Mouse (Mus musculus) kidney, adult 18-20 months (tissue): Measurements from ENCODE around the gene Dgat2.
A peak's percentile ranks its signal among the peaks of the same experiment; 100 is the strongest.

Experiments
- DNase-seq: peaks from one replicate; pipeline ENCODE4 v3.0.0; 2021

Gene Dgat2

DNA sequence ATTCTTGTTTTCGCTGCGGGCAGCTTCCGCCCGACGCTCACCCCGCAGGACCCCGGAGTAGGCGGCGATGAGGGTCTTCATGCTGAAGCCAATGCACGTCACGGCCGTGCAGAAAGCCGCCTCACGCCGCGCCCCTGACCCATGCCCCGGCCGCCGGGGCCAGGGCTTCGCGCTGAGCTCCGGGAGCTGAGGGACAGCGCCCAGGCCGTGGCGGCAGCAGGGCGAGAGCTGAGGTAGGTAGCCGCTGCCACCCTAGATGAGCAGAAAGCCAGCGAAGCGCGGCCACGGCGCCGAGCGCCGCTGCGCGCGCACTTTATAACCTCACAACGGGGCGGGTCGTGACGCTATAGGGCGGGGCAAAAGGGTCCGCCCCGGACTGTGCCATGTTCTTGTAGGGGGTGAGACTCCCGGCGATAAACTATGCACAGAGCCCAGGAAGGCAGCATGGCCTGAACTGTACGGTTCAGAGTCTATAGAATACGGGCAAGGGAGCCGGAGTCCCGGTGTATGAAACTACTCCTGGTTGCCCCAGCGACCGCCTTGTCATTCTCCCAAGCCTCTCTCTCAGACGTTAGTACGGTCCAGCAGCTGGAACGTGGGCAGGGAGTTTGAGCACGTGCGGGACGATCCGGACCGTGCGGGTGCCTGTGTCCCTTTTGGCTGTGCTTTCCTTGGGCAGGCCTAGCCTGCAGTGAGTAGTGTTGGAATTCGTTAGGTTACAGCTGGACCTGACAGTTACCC, at the start of gene Dgat2:
Gene Dgat2 (minus strand): TSS at position 288 of the 741 bp plus-strand sequence.
- DNase-seq: peak; percentile 96

DNA sequence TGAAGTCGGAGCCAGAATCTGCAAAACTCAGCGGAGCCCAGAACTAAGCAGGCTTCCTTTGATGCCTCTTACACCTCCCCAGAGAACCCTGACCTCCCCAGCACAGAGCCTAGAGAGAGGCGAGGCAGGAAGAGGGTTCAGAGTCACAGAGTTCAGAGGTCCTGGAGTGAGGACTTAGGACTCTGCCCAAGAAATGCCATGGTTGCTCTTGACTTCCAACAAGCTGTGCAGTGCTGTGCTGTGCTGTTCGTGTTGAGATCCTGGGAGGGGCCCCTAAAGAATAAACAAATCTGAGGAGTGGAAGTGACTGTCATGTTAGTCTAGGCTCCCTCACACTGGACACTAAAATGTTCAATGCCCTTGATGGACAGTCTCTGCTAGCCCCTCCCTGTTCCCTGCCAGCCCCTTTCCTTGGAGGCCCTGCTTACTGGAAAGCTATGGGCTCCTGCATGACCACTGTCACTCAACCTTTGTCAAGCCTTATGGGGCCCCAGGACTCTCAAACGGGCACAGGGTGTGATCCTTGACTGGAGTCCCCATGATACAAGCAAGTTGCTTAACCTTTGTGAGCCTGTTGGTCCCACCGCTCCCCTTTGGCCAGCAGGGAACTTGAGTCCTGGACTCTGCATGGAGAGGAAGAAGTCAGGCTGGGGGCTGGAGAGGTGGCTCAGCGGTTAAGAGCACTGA, 47.7 kb upstream of the Dgat2 start:
- peak; percentile 43 for DNase-seq

DNA sequence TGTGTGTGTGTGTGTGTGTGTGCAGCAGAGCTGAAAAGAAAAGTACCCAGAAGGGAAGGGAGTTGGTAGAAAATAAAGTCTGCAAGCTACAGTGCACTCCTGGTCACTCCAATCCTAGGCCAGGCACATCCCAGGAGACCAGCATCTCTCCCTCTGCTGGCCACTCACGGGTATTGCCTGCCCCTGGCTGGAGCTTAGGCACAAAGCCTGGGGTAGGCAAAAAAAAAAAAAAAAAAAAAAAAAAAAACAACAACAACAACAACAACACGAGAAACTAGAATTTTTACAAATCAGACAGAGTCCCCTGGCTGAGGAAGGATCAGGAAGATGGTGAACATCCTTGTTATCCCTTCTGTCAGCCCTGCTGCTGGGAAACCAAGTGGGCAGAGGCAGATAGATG, 46.9 kb upstream of the Dgat2 start:
- peak; percentile 56 for DNase-seq

DNA sequence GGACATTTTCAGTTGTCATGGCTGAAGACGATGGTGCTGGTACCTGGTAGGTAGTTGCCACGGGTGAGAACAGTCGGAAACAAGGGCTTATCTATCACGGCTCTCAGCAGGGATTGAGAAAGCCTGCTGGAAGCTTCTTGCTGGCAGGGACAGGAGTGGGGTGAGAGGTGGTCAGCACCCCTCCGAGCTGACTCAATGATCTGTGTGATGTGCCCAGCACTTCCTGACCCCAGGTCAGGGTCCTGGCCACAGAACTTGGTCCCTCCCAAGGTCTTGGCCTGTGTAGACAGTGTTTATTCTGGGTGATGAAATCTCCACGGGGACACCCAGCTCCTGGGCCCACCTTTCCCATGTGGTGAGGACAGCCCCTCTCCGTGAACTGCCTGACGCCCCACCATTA, 46.3 kb upstream of the Dgat2 start:
- no peak for DNase-seq

DNA sequence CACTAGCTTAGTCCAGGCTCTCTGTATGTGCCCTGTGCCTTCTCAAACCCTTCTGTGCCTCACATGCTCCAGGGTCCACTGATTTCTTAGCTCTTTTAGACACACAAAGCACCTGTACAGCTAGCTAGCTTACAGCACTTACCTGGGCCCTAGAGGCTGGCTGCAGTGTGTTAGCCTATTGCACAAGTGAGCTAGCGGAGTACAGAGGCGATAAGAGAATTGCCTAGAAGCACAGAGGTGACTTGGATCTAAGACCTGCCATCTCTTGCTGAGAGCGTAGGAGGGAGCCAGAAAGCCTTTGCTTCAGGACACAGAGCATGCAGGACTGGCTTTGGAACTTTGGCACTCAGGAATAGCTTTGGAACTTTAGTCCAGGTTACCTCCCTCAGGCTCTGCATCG, 44.7 kb upstream of the Dgat2 start:
- no peak for DNase-seq

DNA sequence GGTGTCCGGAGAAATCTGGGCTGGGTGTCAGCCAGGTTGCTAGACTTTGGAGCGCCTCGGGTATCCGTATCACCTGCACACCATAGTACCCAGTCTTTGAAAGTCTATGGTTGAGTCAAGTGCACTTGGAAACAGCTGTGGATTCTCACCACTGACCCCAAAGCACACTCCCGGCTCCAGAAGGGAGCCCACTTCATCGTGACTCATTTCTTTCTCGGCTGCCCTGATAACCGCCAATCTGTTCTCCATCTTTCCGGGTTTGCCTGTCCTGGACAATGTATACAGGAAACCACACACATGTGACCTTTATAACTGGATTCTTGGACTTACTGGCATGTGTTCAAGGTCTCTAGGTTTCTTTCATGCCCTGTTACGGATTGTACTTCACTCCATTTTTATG, 44.1 kb upstream of the Dgat2 start:
- no peak for DNase-seq

DNA sequence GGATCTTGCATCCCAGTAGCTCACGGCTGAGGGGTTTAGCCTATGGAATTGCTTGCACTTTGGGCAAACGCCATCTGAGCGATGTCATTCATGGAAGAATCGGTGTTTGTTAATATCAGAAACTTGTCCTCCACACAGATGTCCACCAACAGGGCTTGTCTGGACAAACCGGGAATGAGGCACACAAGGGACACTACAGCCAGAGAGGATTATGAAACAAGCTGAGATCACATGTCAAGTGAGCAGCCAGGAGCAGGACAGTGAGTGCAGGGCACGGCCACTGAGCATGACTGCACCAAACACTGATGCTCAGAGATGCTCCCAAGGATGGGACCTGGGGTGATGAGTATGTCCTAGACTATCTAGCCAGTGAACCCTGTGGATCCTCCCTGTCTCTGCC, 42.9 kb upstream of the Dgat2 start:
- peak; percentile 32 for DNase-seq

DNA sequence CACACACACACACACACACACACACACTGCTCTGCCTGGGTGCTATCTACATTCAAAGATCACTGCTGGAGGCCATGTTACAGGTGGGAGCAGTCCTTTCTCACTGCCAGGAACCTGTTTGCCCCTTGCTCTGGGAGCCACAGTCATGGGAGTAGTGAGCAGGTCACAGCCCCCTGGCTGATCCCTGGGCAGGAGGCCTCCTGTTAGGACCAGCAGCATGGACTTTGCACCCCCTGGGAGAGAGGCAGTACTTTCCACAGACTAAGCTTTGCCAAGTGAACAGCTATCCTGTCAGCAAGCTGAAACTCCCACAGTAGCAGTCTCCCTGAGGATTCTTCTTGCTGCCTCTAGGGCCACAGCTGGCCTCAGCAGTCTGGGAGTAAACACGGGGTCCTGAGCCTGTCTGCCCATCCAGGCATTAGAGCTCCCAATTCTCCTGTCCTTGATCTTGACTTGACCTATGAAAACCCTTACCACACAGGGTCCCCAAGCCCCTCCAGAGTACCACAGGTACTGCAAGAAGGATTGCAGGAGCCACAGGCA, 42.2 kb upstream of the Dgat2 start:
- peak; percentile 74 for DNase-seq

DNA sequence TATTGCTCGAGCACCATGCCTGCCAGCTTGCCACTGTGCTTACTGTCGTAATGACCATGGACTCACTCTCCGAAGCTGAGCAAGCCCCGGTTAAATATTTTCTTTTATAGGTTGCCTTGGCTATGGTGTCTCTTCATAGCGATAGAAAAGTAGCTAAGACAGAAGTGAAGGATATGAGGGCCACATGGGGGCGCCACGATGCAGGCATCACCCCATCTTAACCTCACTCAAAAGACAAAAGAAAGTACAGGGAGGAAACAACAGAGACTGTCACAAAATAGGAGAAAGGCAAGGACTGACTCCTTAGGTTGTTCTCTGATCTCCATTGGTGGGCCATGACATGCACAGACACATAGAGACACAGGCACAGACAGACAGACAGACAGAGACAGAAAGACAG, 41.7 kb upstream of the Dgat2 start:
- peak; percentile 35 for DNase-seq

DNA sequence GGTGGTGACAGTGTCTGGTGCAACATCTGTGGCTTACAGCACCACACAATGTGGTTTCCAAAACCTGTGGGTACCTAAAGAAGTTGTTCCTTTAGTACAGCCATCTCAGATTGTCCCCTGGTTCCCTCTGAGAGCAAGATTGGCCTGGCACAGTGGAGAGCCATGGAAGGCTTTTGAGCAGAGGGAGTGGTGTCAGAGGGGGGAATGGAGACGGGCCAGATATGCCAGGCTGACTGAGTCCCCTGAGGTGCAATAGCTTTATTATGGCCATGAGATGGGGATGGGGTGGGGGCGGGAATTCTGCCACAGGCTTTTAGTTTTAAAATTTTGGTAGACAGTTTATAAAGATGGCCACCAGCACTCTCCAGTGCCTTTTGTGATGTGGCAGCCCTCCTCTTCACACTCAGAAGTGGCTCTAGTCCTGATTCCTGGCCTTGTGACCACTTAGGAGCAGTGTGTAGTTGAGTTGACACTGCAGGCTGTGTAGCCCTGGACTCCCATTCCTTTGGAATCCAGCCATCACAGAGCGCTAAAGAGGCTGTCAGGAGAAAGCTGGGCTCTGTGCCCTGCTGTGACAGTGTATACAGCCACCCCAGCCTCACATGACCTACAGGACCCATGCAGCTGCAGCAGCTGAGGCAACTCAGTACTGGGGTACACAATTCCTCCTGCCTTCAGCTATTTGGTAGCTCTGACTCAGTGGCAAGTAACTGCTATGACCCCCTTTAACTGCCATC, 35.0 kb upstream of the Dgat2 start:
- DNase-seq: no peak

DNA sequence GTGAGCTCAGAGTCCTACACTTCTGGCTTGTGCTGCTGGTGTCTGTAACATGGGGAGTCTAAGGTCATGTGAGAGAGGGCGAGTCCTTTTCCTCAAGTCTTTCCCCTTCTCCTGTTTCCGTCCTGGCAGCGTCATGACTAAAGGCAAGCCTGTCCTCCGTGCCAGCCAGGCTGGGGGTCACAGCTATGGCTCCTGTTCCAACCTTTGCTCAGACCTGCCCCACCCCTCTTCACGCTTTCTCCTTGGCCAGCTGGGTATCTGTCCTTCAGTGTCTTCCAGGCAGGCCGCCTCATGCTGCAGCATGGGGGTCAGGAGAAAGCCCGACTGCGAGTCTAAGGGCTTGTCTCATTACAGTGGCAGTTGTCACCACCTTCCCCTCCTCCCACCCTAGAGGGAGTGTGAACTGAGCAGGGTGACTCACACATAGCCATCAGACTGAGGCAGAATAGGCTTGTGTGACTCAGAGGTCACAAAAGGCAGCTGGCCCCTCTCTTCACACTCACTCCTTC, 32.9 kb upstream of the Dgat2 start:
- no peak for DNase-seq

DNA sequence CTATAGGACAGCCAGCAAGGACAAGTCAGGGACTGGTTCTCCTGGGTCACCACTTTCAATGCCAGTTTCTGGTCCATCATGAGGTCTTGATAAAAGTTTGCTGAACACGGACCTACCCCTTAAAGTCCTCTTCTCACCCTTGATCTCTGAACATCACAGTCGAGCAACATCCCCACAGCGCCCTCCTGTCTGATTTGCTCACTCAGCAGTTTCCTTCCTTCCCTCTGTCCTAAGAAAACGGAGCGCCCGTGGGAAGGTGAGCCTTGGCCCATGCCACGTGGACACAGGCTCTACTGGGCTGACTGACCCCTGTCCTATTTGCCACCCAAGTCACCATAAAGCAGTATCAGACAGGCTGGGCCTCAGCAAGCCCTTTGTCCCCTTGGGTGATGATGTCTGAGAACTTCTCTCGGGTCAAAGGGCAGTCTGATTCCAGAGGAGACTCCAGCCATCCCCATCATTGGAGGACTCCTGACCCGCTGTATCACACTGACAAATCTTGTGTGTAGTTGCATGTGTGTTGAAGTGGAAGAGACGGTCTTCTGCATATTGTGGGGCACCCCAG, 32.2 kb upstream of the Dgat2 start:
- no peak for DNase-seq

DNA sequence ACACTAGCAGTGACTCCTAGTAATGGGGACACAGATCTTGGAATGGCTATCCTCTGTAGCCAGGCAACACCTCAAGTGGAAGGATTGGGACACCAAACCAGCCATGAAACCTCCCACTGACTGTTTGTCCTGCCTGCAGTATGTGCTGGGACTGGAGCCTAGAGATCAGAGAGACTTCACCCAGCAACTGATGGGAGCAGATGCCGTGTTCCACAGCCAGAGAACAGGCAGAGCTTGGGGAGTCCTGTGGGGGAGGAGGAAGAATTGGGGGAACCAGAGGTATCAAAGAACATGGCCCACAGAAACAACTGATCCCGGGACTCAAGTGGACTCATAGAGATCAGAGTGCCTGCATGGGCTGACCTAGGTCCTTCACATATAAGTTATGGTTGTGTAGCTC, 31.2 kb upstream of the Dgat2 start:
- DNase-seq: no peak

DNA sequence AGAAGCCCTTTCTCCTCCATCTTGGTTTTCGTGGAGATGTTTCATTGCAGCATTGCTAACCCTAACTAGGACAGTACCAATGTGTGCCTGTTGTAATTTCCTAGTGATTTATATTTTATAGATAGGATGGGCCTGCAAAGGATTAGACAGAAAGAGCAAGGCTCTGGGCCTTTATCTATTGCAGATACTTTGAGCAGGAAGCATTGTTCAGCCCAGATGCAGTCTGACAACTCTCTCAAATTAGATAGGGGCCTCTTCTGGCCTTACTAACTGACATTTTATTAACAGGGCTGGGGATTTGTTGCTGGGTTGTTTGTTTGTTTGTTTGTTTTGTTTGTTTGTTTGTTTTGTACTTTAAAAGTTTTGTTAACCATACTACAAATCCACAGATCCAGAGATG, 30.5 kb upstream of the Dgat2 start:
- no peak for DNase-seq

DNA sequence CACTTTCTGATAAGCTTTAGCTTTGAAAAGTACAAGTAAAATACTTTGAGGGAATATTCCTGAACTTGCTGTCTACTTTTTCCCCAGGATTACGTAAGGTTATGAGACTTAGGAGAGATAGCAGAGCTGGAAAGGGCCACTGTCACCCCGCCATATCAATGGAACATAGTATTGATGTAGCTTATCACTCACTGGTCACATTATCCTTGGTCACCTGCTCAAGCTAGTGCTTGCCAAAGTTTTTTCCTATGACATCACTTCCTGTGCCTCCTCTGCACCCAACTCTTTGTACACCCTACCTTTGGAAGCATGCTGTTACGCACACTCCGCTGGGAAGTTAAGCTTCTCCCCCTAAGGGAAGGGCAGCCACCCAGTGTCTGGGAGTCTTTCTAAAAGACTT, 26.2 kb upstream of the Dgat2 start:
- DNase-seq: no peak

DNA sequence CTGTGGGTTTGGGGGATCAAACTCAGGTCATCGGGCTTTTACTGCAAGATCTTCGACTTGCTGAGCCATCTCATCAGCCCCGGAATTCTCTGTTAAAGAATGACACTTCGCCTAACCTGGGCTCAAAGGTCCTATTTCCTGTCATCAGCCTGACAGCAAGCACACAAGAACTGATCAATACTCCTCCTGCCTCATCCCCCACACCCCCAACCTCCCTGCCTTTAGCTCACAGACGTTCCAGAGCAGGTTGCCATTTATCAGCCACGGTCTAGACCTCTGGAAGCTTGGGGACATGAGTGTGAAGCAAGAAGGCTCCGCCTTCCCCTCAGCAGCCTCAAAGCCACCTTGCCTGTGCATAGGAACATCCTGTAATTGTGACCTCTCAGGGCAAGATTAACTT, 23.8 kb upstream of the Dgat2 start:
- DNase-seq: no peak

DNA sequence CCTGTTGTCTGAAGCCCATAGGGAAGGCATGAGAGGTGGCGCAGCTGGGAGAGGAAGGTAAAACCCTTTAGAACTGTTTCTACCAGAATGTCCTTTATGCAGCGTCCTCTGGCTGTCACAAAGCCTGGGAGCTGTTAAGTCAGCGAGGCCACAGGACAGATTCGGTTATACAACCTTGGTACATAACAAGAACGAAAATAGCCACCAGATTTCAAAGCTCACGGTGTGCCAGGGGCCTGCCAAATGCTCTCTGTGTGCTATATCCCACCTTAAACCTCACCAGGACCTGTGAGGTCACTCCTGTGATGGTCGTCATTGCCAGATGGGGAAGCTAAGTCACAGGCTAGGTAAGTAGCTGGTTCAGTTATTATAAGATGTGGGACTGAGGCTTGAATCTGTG, 19.6 kb upstream of the Dgat2 start:
- no peak for DNase-seq

DNA sequence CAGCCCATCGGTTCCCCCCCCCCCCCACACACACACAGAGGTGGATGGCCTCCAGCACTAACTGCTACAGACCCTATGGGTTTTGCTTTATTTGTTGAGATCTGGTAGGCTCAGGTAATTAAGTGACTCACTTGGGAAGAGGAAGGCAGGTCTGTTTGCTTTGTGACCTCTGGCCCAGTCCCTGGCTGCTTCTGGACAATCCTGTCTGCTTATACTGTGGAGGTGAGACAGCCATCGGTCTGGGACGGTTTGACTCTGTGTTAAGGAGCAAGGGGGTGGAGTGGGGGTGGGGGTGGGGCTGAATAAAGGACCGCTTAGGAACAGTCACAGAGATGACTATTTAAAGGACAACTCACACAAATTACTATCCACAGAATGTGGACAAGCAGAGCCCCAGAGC, 17.8 kb upstream of the Dgat2 start:
- DNase-seq: no peak

DNA sequence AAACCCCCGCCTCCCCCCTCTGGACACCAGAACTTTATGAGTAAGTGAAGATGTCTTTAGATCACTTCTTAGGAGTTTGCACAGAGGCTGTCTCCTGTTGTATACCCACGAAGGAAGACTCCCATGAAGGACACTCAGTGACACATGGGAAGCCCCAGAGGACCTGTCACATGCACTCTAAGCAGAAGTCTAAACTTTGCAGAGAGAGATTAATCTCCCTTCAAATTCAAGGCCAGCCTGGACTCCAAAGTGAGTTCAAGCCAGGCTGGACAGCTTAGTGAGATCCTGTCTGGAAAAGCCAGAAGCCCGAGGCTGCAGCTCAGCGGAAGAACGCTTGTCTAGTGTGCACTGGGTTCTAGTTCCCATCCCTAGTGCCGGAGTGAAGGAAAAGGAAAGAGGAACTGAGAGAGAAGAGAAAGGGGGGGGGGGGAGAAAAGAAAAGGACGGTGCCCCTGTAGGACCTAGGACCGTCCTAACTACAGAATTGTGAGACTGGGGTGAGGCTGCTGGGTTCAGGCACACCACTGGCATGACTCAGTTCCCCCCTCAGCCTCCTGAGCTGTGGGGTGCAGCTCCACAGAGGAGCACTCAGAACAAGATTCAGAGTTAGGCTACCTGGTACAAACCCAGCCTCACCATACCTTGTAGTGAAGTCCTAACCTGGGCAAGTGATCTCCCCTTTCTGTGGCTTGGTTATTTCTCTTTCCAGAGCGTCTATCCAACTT, 17.1 kb upstream of the Dgat2 start:
- no peak for DNase-seq

DNA sequence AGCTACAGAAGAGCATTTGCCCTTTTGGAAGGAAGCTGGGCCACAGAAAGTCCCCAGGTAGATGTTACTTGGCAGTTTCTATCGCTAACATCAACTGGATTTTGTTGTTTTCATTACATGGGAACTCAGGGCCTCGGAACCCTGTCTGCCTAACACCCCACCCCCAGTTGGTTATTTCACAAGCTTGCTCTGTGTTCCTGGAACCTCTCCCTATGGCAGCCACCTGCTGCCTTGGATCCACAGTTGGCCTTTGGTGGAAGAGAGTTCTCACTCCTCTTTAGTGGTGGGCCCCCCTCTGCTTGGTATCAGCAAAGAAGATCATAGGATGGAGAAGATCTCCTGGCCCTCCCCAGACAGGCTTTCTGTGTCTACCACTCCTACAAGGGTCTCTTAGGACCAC, 16.3 kb upstream of the Dgat2 start:
- no peak for DNase-seq

DNA sequence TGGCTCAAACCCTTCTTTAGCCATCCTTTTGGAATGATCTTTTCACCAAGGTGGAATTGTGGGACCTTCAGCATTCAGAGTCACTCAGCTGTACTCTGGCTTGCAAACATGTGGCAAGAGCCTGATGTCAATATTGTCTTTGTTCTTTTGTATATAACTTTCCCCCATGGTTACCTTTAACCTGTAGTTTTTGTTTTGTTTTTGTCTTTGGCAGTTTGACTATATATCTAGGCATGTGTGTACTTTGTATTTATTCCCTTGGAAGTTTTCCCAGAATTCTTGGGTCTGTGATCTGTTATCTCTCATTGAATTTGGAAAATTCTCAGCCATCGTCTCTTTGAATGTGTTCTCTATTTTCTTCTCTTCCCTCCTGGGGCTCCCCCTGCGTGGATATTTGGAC, 12.0 kb upstream of the Dgat2 start:
- DNase-seq: no peak

DNA sequence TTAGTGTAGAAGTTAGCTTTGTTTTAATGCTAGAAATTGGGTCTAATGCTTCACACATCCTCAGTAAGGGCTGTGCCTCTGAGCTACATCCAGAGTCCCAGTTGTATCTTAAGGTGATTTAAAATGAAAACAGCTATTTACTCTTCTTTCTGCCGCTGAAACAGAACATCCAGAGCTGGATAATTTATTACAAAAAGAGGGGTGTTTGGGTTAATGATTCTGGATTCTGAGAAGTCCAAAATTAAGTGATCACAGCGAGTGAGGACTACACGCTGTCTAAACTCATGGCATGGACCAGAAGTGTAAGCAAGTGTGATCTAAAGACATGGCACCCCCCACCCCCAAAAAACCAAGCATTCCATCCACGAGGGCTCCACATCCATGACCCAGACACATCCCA, 11.4 kb upstream of the Dgat2 start:
- DNase-seq: no peak

DNA sequence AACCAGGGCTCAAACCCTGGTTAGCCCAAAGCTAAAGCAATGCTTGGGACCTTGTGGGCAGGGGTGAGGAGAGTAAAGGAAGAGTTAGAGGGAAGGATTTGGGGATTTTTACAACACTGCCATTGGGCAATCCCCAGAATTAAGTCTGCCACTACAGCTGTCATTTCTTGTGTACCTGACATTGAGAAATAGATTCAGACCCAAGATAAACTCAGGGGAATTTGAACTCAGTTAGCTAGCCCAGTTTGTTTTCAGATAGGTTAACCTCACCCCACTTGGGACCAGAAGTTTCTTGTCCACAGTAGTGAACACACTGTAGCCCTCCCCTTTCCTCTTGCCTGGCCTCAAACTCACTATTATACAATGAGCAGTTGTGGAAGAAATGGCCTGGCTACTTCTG, 8.9 kb upstream of the Dgat2 start:
- no peak for DNase-seq
